Mouse (Mus musculus) kidney, adult 18-20 months (tissue): ENCODE measurements around the gene Arl4c.

Experiments
- DNase-seq: peaks from one replicate; pipeline ENCODE4 v3.0.0; 2021

Gene Arl4c

DNA sequence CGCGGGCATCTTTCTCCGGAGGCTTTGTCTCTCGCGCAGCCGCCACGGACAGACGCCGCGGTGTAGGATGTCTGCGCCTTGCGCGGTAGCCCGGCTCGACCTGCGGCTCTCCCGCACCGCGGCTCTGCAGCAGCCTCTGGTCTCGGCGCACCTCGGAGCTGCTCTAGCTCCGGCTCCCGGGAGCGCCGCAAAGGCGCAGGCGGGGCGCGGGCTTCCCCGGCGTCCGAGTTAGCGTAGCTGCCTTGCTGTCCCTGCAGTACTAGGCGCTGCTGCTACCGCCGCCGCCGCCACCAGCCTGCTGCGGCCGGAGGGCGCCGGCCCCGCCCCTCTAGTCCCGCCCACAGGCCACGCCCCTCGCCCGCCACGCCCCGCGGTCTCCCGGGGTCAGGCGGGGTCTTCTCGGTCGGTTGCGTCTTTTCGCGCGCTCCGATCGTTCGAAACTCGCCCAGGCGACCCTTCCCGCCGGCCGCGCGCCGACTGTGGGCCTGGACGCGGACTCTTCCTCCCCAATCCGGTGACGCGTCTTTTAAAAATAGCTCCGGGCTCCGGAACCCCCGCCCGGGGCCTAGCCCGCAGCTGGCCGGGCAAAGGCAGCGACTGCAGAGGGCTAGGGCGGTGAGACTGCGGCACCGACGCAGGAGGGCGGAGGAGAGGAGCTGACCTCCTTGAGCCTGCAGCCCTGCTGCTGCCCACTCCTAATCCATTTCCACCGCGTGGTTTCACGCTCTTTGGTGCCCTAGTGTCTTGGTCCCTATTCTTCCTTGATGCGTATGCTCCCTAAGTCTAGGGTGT is at the start of gene Arl4c:
TSS of gene Arl4c (minus strand) at position 352 of the 792 bp plus-strand sequence.
- peak; percentile 85 for DNase-seq

DNA sequence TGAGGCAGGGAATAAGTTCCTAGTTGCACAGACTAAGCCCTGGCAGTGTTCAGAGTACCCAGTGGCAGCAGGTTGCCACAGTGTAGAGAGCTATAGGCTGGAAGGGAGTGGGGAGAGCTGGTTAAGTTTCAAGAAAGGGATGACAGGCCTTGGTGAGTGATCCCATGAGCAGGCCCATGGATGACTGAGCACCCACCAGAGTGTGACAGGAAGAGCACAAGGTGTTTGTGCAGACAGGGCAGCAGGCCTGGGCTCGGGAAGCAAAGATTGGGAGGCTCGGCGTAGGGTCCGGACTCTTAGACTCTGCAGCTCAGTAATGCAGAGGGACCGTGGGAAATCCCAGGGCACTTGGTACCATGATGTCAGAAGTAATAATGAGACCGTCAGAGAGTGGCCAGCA is 49.3 kb upstream of the Arl4c start:
- peak; percentile 52 for DNase-seq

DNA sequence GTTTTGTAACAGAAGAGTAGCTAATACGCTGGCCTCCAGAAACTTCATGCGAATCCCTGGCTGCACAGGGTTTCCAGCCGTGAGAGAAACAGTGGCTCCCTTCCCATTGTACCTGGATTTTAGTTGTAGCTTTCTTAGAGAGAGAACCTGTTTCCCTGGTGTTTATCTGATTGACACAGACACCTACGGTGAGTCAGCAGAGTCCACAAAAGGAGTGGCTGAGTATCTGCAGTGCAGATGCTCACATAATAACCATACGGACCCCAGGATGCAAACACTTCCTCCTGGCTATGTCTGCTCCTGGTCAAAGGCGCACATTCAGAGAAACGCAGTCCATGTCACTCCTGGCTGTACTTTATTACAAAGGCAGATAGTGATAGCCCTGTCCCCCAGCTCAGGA is 48.6 kb upstream of the Arl4c start:
- no peak for DNase-seq

DNA sequence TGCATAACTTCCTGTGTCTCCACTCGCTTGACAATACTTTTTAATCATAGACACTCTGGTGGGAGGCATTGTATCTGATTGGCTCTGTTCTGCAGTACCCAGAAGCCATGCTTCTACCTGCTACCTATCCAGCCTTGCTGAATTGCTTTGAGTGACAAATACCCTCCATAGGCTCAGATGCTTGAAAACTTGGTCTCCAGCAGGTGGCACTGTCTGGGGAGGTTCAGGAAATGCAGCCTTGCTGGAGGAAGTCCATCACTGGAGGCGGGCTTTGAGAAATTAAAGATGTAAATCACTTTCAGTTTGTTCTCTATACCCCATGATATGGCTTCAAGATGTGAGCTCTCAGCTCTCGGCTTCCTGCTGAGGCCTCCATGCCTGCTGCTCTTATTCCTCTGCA is 48.1 kb upstream of the Arl4c start:
- no peak for DNase-seq

DNA sequence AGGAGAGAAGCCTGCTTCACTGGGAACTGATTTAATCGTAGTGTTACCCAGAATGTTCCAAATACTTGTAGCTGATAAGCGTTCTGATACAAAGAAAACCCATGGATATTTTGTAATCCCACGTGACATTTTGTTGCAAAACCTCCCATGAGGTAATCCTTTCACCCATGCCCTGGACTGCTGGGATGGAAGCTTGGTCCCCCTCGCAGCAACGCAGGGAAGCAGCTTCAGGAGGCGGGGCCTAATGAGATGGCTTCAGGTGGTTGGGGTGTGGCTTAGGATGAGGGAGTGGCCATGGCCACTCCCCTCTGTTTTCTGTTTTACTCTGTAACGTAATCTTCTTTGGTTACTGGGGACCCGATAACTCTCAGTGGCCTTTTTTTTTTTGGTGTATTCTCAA is 47.1 kb upstream of the Arl4c start:
- DNase-seq = no peak

DNA sequence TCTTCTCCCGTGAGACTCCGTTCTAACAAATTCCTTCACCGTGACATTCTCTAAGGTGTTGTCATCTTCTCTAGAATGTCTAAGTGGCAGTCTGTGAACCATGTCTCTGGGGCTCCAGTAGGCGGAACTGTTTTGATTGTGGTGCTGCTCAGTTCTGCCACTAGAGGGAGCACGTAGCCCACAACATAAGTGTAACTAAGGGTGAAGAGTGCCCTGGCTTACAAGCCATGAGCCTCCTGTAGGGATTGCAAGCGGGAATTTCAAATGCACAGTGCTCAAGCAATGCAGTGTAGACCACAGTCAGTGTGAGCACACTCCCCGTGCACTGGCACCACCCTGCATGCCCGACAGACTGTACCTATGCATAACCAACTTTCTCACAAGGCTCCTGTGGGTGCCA is 43.2 kb upstream of the Arl4c start:
- peak; percentile 82 for DNase-seq

DNA sequence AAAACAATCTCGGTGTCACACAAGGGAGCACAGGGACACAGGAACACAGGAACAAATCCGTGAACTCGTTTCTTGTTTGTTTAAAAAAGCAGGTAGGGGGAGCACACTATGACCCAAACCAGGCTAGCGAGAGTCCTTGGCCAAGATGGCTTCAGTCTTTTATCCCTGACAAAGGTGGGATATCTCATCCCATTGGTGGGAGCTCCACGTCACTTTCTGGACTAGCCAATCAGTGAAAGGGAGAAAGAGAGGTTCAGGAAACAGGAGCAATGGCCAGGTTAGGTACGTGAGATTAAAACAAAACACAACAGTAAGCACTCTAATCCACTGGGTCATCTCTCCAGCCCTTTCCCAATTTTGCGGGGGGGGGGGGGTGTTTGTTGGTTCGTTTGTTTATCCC is 42.2 kb upstream of the Arl4c start:
- no peak for DNase-seq

DNA sequence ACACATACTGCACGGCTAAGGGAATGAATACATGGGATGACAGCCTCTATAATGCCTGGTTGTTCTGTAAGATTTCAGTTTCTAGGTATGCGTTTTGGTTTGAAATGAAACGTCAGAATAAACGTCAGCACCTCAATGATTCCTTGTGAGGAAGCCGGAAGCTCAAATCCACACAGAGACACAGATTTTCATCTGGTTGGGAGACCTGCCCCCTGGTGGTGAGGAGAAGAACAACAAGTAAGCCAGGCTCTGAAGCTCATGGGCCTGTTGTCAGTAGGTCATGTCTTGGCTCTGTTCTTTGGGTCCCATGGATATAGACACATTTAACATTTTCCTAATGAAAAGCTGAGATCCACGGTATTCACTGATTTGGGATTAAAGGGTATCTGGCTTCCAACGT is 40.4 kb upstream of the Arl4c start:
- DNase-seq = peak; percentile 47

DNA sequence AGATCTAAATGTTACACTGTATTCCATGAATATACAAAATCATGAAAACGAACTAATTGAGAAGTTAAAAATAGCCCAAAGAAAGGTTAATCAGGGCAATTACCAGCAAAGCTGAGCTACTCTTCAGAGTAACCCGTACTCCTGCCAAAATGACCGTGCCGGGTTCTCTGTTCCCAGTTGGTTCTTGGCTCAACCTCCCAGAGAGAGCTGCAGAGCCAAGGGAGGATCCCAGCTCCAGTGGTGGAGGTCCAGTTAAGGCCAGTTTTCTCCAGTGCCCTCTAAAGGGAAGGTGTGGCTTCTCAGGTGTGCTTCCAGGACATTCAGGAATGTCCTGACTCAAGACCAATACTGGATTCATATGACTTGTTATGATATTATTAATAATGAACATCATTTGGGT is 37.5 kb upstream of the Arl4c start:
- no peak for DNase-seq

DNA sequence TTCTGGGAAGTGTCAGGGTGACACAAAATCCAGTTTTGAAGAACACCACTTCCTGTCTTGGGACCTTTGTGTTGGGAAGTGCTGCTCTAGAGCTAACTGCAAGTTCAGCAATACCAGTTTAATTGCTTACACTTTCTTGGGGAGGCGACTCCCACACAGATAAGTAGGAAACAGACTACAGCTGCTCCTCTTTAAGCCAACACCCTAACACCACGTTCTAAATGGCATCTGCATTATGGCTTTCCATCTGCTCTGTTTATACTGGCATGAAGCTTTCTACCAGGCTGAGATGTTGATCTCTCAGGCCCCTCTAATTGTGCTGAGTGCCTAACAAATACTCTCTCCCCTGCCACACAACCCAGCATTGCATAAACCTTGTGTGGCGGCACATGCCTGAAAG is 36.9 kb upstream of the Arl4c start:
- no peak for DNase-seq

DNA sequence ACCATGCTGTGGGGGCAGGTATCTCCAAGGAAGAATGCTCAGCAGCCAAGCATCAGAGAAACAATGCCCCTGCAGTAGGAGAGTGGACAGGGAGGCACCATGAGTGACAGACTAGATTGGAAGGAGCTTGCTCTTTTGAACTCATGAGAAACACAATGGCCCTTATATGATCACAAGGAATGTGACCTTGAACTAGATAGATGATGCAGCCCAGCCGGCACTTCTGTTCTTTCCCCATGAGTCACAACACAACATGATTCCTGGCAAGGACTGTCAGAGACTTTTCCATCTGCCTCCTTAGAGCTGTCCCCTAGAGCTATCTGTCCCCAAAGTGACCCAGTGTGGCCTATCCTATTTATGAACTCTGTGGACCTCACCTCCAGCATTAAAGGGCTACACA is 27.5 kb upstream of the Arl4c start:
- DNase-seq = no peak

DNA sequence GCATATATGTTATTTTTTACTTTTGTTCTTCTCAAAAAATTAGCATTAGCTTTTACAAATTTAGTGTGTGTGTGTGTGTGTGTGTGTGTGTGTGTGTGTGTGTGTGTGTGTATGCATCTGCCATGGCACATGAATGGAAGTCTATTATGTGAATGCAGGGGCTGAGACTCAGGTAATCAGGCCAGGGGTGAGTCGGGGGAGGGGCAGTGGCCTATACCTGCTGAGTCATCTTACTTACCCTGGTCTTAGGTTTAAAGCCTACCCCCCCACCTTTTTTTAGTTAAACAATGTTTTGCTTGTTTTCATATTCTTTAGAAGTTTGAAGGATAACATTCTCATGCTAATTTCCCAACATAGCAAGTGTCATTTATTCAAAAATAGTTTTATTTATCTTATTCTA is 25.3 kb upstream of the Arl4c start:
- DNase-seq = no peak

DNA sequence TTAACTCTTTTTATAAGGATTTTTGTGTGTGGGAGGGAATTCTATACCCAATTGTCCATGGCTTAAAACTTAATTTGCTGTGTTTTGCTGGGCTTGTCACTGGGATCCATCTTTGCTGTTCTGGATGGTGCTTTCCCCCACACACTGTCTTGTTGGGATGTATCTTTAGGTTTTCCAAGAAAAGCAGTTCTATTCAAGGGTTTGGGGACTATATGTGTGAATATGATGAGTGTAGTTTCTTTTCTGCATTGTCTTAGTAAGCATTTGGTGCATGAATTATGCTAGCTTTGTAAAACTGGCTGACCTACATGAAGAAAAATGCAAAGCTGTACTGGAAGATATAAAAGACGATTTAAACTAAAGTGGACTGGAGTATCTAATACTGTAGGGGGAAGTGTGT is 23.7 kb upstream of the Arl4c start:
- no peak for DNase-seq

DNA sequence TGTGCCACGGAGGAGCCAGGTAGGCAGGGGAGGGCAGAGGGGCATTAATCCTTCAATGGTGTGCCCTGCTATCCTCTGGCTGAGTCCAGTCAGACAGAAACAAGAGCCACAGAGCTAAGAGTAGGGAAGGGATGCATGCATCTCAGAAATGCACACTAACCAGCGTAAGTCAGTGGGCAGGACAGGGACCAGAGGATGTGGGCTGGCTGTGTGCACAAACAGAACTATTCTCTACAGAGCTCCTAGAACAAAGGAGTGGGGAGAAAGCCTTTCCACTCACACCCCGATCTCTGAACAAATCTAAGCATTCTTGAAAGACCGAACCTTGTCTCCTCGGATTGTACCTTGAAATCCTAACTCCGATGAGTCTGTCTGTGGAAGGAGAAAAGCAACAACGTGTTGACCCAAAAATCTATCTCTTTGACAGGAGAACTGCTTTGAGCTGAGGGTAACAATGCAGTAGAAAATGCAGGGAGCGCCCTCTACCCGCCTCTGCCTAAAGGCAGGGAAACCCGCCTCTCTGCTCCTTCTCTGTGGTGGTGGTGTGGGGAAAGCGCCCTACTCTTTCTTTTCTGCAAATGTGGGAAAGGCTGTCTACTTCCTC is 18.7 kb upstream of the Arl4c start:
- DNase-seq = no peak

DNA sequence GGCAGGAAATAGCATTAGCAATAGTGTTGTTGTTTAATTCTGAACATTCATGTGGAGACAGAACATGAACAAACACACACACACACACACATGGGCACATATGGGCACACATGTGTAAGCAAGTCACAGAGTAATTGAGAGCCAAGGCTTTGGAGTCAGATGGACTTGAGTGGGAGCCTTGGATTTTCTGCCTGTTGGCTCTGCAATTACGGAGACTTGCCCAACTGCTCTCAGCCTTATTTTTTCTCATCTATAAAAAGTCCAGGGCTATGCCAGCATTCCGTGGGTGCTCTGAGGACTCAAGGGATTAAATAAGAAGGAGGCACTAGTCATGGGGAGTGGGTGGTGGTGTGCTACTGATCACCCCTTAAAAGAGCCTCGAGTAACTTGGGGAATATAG is 16.5 kb upstream of the Arl4c start:
- no peak for DNase-seq

DNA sequence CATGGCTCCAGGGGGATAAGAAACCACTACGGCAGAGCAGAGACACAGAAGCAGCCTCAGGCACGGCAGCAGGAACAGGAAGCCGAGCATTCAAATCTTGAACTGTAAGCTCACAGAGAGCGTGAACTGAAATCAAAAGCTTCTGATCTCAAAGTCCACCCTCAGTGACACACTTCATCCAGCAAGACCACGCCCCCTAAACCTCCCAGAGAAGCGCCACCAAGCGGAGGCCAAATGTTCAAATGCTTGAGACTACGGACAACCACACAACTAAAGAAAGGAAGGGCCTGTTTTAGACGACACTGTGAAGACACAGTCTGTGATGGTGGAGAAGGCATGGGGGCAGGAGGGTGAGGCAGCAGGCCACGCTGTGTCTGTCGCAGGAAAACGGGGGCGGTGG is 15.7 kb upstream of the Arl4c start:
- DNase-seq = no peak

DNA sequence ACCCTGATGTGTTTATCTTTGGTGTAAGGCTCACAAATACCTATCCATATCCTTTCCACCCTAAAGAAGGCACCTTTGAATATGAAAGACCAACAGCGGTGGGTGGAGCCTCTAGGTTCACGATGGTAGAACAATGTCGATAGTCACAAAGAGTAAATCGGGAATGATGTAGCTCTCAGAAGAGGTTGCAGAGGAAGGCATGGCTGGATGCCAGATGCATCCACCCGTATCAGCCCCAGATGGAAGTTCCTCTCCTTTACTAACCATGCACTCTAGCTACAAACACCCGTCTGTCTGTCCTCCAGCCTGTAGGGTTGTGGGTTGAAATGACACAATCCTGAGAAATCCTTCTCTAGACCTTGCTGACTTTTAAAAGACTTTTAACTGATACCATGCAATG is 10.0 kb upstream of the Arl4c start:
- DNase-seq = peak; percentile 20

DNA sequence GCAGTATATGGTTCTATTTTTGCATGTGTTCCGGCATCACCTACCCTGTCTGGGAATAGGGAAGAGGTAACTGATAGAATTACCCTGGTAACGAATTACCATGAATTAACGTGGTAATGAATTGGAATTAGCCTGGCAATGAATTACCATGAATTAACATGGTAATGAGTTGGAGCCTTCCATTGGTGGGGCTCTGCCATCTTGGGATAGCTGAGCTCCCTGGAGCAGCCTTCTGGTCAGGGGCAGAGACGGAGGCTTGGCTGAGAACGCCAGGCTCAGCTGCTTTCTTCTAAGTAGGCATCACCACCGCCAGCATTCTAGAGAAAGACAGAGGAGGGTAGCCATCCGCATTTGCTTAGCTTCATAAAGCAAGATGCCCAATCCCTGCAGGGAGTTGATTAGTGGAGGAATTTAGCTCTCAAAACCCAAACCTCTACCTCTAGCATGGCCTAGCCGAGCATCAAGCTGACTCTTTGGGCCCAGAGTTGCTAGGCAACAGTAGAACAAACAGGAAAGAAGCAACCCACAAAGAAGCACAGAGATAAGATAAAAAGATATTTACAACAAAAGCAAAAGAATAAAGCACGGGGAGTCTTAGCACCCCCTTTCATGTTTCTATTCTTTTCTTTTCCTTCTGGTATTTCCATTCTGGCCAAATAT is 6.8 kb upstream of the Arl4c start:
- no peak for DNase-seq

DNA sequence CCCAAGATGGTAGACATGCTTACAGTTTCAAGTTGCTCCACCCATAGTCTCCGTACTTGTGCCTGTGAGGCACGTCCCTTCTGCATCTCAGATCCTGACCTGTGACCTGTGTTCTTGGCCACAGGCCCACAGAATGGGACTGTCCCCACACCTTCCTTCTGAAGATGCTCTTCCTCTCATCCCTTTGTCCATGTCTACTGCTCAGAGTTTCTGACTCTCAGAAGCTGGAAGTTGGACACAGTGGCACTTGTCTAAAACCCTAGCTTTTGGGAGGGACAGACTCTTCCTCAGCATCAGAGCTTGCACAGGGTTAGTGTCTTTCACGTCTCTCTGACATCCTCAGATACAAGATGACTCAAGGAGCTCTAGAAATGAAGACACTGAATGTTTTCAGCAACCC is 6.2 kb upstream of the Arl4c start:
- DNase-seq = no peak

DNA sequence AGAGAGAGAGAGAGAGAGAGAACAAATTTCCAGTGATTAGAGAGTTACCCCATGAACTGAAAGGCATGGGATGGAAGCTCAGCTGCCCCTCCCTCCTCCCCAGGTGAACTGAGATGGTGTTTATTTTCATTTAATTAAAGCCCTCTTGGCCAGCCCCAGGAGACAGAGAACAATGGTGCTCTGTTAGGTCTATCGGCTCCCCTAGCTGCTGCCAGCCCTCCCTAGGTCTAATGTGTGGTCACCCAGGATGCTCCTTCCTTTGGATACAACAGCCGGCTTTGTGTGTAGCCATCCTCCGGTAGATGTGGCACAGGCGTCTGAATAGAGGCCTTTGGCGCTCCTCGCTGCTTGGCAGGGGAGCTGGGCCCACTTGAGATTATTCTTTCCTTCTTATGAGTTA is 5.5 kb upstream of the Arl4c start:
- no peak for DNase-seq

DNA sequence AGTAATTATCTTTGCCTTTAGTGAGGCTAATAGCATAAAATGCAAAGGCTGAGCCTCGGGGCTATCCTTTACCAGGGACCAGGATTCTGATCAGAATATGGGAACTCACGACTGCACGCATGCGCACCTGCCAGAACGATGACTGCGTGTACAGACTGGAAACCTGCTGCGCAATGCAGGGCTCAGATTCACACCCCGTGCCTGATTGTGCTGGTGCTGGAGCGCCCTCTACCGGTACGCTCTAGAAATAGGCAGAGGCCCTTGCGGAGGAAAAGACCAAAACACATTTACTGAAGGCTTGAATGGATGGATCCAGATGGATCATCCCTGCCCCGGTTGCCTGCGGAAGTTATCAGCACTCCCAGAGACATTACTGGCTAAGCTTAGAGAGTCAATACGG is 3.8 kb upstream of the Arl4c start:
- peak; percentile 87 for DNase-seq

DNA sequence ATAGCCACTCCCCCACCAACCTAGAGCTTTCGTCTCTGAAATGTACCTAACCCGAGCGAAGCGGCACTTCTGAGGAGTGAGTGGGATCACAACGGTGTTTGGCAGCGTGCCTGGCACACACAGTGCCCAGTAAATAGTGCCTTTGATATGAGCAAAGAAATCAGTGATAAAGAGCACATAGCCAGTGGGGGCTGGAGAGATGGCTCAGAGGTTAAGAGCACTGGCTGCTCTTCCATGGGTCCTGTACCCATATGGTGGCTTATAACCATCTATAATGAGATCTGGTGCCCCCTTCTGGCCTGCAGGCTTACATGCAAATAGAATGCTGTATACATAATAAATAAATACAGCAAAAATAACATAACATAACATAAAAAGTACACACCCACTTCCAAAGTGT is 3.0 kb upstream of the Arl4c start:
- peak; percentile 34 for DNase-seq

DNA sequence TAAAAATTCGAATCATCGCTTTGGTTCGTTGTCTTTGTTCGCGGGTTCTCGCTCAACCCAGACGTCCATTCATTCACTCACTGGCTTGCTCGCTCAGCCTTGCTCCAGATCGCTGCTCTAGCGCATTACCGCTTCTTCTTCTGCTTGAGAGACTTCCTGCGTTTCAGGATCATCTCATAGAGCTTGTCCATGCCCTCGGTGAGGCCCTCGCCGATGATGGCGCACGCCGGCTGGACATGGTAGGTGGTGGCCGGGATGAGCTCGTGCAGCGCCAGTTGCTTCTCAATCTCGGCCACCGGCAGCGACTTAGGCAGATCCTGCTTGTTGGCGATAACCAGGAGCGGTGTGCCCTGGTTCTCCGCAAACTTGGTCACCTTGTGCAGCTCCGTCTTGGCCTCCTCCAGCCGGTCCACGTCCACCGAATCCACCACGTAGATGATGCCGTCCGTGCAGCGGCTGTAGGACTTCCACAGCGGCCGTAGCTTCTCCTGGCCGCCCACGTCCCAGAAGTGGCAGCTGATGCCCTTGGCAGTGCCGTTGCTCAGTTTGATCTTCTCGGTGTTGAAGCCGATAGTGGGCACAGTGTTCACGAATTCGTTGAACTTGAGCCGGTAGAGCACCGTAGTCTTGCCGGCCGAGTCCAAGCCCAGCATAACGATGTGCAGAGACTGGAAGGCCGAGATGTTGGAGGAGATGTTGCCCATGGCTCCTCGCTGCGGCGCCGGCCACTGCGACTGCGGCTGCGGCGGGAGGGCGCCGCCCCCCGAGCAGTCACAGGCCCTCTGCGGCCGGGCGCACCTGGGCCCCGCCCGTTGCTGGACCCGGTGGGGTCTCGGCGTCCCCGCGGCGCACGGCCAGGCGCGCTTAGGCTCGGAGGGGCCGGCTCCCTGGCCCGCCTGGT is 810 bp downstream of the Arl4c start:
- peak; percentile 54 for DNase-seq
